Mouse (Mus musculus) limb, embryonic 12.5 days (tissue): Measurements from ENCODE around the gene Tmem109. TPM values are rescaled to one million over a fixed set of nuclear protein-coding genes. Genes with fewer than 3 reads are reported as not detected.

ENCODE experiments used
- polyA plus RNA-seq: library from polyadenylated mRNA; unstranded; fragments of >200 nt; fragmentation: Nextera tagmentation; extraction: Ambion mirVana; gene quantifications from 2 replicates; pipeline ENCODE4 v1.2.1, GENCODE M21; 2016

Gene Tmem109
- polyA plus RNA-seq, 1 experiment from 2014 or later: 68.7 TPM

Other genes starting within 250 kb of the Tmem109 start
- 2.9 and 3.5 TPM in 2 replicates for gene Vwce, start 247.8 kb downstream of the Tmem109 start, polyA plus RNA-seq
- not detected in 2 replicates for gene Pga5, start 203.9 kb downstream of the Tmem109 start, polyA plus RNA-seq
- gene Vps37c, start 193.3 kb downstream of the Tmem109 start, polyA plus RNA-seq: 27.6 and 33.4 TPM in 2 replicates
- 0.10 and 0.18 TPM in 2 replicates for gene Cd5, start 143.0 kb downstream of the Tmem109 start, polyA plus RNA-seq
- gene Cd6, start 51.9 kb downstream of the Tmem109 start, polyA plus RNA-seq: not detected in 2 replicates
- gene Slc15a3, start 42.3 kb downstream of the Tmem109 start, polyA plus RNA-seq: 0.23 and 0.44 TPM in 2 replicates
- gene Tmem132a, start 12.1 kb downstream of the Tmem109 start, polyA plus RNA-seq: 137 and 142 TPM in 2 replicates
- 44.9 and 50.3 TPM in 2 replicates for gene Prpf19, start 13.2 kb upstream of the Tmem109 start, polyA plus RNA-seq
- gene Zp1, start 38.6 kb upstream of the Tmem109 start, polyA plus RNA-seq: not detected in 2 replicates
- 0.10 TPM in 1 of 2 replicates, not detected in the other for gene Ptgdr2, start 55.2 kb upstream of the Tmem109 start, polyA plus RNA-seq
- 33.2 and 33.9 TPM in 2 replicates for gene Ccdc86, start 67.3 kb upstream of the Tmem109 start, polyA plus RNA-seq
- not detected in 2 replicates for gene Ms4a10, start 92.7 kb upstream of the Tmem109 start, polyA plus RNA-seq
- gene Ms4a15, start 111.2 kb upstream of the Tmem109 start, polyA plus RNA-seq: not detected in 2 replicates
- gene Ms4a18, start 136.0 kb upstream of the Tmem109 start, polyA plus RNA-seq: not detected in 2 replicates
- not detected in 2 replicates for gene Ms4a8a, start 199.1 kb upstream of the Tmem109 start, polyA plus RNA-seq
- not detected in 2 replicates for gene 1700017D01Rik, start 248.9 kb upstream of the Tmem109 start, polyA plus RNA-seq